Mouse (Mus musculus): ENCODE results near the gene Ddias. TPM values are rescaled to one million over a fixed set of nuclear protein-coding genes. Genes with fewer than 3 reads are reported as not detected.

Ddias gene
- polyA plus RNA-seq, 1 experiment from 2014 or later: 2.4 TPM

- Histone ChIP-seq H3K79me2 (ENCODE audit: inconsistent target) (peaks cover 91% of the 10 kb centered on the region), H3K36me3 (ENCODE audit: inconsistent target) (peaks cover 6% of the 10 kb centered on the region; the same call in 1 of the 2 replicates), H3K4me3 (ENCODE audit: inconsistent target) (no peak overlapping the region), H3K27ac (no peak overlapping the region)
- 87% methylated on average over 9 of the region's 9 CpGs for WGBS (ENCODE audit: missing documents)
Observed at GRCm38 (mm10) chr7:92883850-92884716, 10.0 kb upstream of the Ddias start.

- Histone ChIP-seq H3K79me2 (ENCODE audit: inconsistent target) (peaks cover 71% of the 10 kb centered on the region), H3K27ac (peak overlapping the region; percentile 95), H3K4me3 (ENCODE audit: inconsistent target) (peak overlapping the region; percentile 14; the same call in 1 of the 2 replicates), H3K36me3 (ENCODE audit: inconsistent target) (no peaks in the 10 kb centered on the region)
- 6% methylated on average over 7 of the region's 7 CpGs for WGBS (ENCODE audit: missing documents)
Observed at GRCm38 (mm10) chr7:92878575-92879285, 4.7 kb upstream of the Ddias start.

GRCm38 (mm10) chr7:92876538-92876937 lies 2.5 kb upstream of the Ddias start:
- peak overlapping the region; percentile 76 for H3K4me3 ChIP-seq (ENCODE audit: inconsistent target)
- peak overlapping the region; percentile 95 for H3K27ac ChIP-seq
- no peaks in the 10 kb centered on the region for H3K36me3 ChIP-seq (ENCODE audit: inconsistent target)
- peaks cover 61% of the 10 kb centered on the region for H3K79me2 ChIP-seq (ENCODE audit: inconsistent target)
- 4% methylated on average over 7 of the region's 7 CpGs for WGBS (ENCODE audit: missing documents)

GRCm38 (mm10) chr7:92876066-92876465 lies 2.0 kb upstream of the Ddias start:
- no peaks in the 10 kb centered on the region for H3K36me3 ChIP-seq (ENCODE audit: inconsistent target)
- H3K79me2 ChIP-seq (ENCODE audit: inconsistent target): peaks cover 57% of the 10 kb centered on the region
- 14% methylated on average over 3 of the region's 3 CpGs for WGBS (ENCODE audit: missing documents)
- H3K4me3 ChIP-seq (ENCODE audit: inconsistent target): peak overlapping the region; percentile 76
- H3K27ac ChIP-seq: peak overlapping the region; percentile 95

GRCm38 (mm10) chr7:92874761-92875408 lies 838 bp upstream of the Ddias start:
- WGBS (ENCODE audit: missing documents): under 1% methylated on average over 29 of the region's 29 CpGs
- peak overlapping the region; percentile 76 for H3K4me3 ChIP-seq (ENCODE audit: inconsistent target)
- no peaks in the 10 kb centered on the region for H3K36me3 ChIP-seq (ENCODE audit: inconsistent target)
- H3K27ac ChIP-seq: peak overlapping the region; percentile 95
- peaks cover 45% of the 10 kb centered on the region; the same call in 1 of the 2 replicates for H3K79me2 ChIP-seq (ENCODE audit: inconsistent target)

- WGBS (ENCODE audit: missing documents): 96% methylated on average over 4 of the region's 4 CpGs
- Histone ChIP-seq H3K27ac (no peak overlapping the region), H3K79me2 (ENCODE audit: inconsistent target) (peaks cover 26% of the 10 kb centered on the region; the same call in 1 of the 2 replicates), H3K4me3 (ENCODE audit: inconsistent target) (no peak overlapping the region), H3K36me3 (ENCODE audit: inconsistent target) (no peaks in the 10 kb centered on the region)
Observed at GRCm38 (mm10) chr7:92871596-92871995, 2.5 kb downstream of the Ddias start.

GRCm38 (mm10) chr7:92870161-92870560 lies 3.9 kb downstream of the Ddias start:
- 83% methylated on average over 3 of the region's 3 CpGs for WGBS (ENCODE audit: missing documents)
- no peak overlapping the region for H3K4me3 ChIP-seq (ENCODE audit: inconsistent target)
- H3K27ac ChIP-seq: no peak overlapping the region
- peaks cover 14% of the 10 kb centered on the region; the same call in 1 of the 2 replicates for H3K79me2 ChIP-seq (ENCODE audit: inconsistent target)
- H3K36me3 ChIP-seq (ENCODE audit: inconsistent target): no peaks in the 10 kb centered on the region

- H3K36me3 ChIP-seq (ENCODE audit: inconsistent target): no peaks in the 10 kb centered on the region
- WGBS (ENCODE audit: missing documents): 44% methylated on average over 2 of the region's 2 CpGs
- H3K27ac ChIP-seq: no peak overlapping the region
- no peak overlapping the region for H3K4me3 ChIP-seq (ENCODE audit: inconsistent target)
- H3K79me2 ChIP-seq (ENCODE audit: inconsistent target): no peaks in the 10 kb centered on the region
Observed at GRCm38 (mm10) chr7:92866526-92866925, 7.5 kb downstream of the Ddias start.

- Histone ChIP-seq H3K4me3 (ENCODE audit: inconsistent target) (no peak overlapping the region), H3K36me3 (ENCODE audit: inconsistent target) (no peaks in the 10 kb centered on the region), H3K79me2 (ENCODE audit: inconsistent target) (no peaks in the 10 kb centered on the region), H3K27ac (no peak overlapping the region)
- WGBS (ENCODE audit: missing documents): 76% methylated on average over 3 of the region's 3 CpGs
Observed at GRCm38 (mm10) chr7:92848246-92848645, 25.8 kb downstream of the Ddias start.

GRCm38 (mm10) chr7:92842254-92842653 lies 31.8 kb downstream of the Ddias start:
- 79% methylated on average over 2 of the region's 2 CpGs for WGBS (ENCODE audit: missing documents)
- Histone ChIP-seq H3K27ac (no peak overlapping the region), H3K4me3 (ENCODE audit: inconsistent target) (no peak overlapping the region), H3K79me2 (ENCODE audit: inconsistent target) (no peaks in the 10 kb centered on the region), H3K36me3 (ENCODE audit: inconsistent target) (no peaks in the 10 kb centered on the region)

GRCm38 (mm10) chr7:92837907-92838306 lies 36.1 kb downstream of the Ddias start:
- 67% methylated on average over 3 of the region's 3 CpGs for WGBS (ENCODE audit: missing documents)
- H3K36me3 ChIP-seq (ENCODE audit: inconsistent target): no peaks in the 10 kb centered on the region
- no peak overlapping the region for H3K27ac ChIP-seq

GRCm38 (mm10) chr7:92837226-92837625 lies 36.8 kb downstream of the Ddias start:
- Histone ChIP-seq H3K4me3 (ENCODE audit: inconsistent target) (no peak overlapping the region), H3K27ac (no peak overlapping the region), H3K36me3 (ENCODE audit: inconsistent target) (no peaks in the 10 kb centered on the region), H3K79me2 (ENCODE audit: inconsistent target) (no peaks in the 10 kb centered on the region)
- WGBS (ENCODE audit: missing documents): 23% methylated on average over 11 of the region's 11 CpGs

More at GRCm38 (mm10) chr7:92837907-92838306, 36.1 kb downstream of the Ddias start:
- Histone ChIP-seq H3K79me2 (ENCODE audit: inconsistent target) (no peaks in the 10 kb centered on the region), H3K4me3 (ENCODE audit: inconsistent target) (no peak overlapping the region)

- WGBS (ENCODE audit: missing documents): 78% methylated on average over 3 of the region's 3 CpGs
- H3K79me2 ChIP-seq (ENCODE audit: inconsistent target): no peaks in the 10 kb centered on the region
- no peak overlapping the region for H3K27ac ChIP-seq
- no peaks in the 10 kb centered on the region for H3K36me3 ChIP-seq (ENCODE audit: inconsistent target)
- no peak overlapping the region for H3K4me3 ChIP-seq (ENCODE audit: inconsistent target)
Observed at GRCm38 (mm10) chr7:92836447-92836846, 37.6 kb downstream of the Ddias start.

- Histone ChIP-seq H3K79me2 (ENCODE audit: inconsistent target) (no peaks in the 10 kb centered on the region), H3K27ac (no peak overlapping the region), H3K4me3 (ENCODE audit: inconsistent target) (no peak overlapping the region), H3K36me3 (ENCODE audit: inconsistent target) (no peaks in the 10 kb centered on the region)
- WGBS (ENCODE audit: missing documents): 100% methylated on average over 2 of the region's 2 CpGs
Observed at GRCm38 (mm10) chr7:92834391-92834790, 39.7 kb downstream of the Ddias start.

All from macrophage (primary cell).